Mouse (Mus musculus) stomach, embryonic 16.5 days (tissue): ENCODE results near the gene Arhgap24. TPM values are rescaled to one million over a fixed set of nuclear protein-coding genes. Genes with fewer than 3 reads are reported as not detected.
"Not testable (repeated sequence)": the region's sequence is repeated elsewhere in the genome, so short reads cannot be mapped to it uniquely, and the experiment has no call there.

ENCODE experiments used
- ATAC-seq: fragments of 200-750 bp; cut with Nextera tagmentation; 2 replicates; pipeline ENCODE4 v1.8.0; 2017; ENCODE audit warnings: moderate number of reproducible peaks, moderate TSS enrichment; ENCODE audit not compliant: insufficient read depth, low FRiP score
- H3K27ac ChIP-seq: fragments of 300-500 bp; sonication (generic); 2 replicates; pipeline ENCODE4 v1.5.1; 2014; ENCODE audit warnings: low read length
- H3K27me3 ChIP-seq: fragments of 300-500 bp; sonication (generic); 2 replicates; pipeline ENCODE4 v1.6.1; 2014; ENCODE audit warnings: low read length, control low read depth, mixed read lengths; ENCODE audit not compliant: control insufficient read depth, insufficient read depth
- H3K36me3 ChIP-seq: fragments of 300-500 bp; sonication (generic); 2 replicates; pipeline ENCODE4 v1.6.1; 2014; ENCODE audit warnings: low read length; ENCODE audit not compliant: control insufficient read depth, insufficient read depth
- H3K4me1 ChIP-seq: fragments of 300-500 bp; sonication (generic); 2 replicates; pipeline ENCODE4 v1.6.1; 2014; ENCODE audit warnings: low read length, control low read depth, mixed read lengths; ENCODE audit not compliant: control insufficient read depth, insufficient read depth
- H3K4me2 ChIP-seq: fragments of 300-500 bp; sonication (generic); 2 replicates; pipeline ENCODE4 v1.6.1; 2014; ENCODE audit warnings: low read depth, low read length, mixed read lengths
- H3K4me3 ChIP-seq: fragments of 300-500 bp; sonication (generic); replicated peaks from 2 replicates; pipeline ENCODE4 v1.5.1; 2014; ENCODE audit warnings: mild to moderate bottlenecking, low read length
- H3K9ac ChIP-seq: fragments of 300-500 bp; sonication (generic); 2 replicates; pipeline ENCODE4 v1.6.1; 2014; ENCODE audit warnings: low read length
- H3K9me3 ChIP-seq: fragments of 300-500 bp; sonication (generic); replicated peaks from 2 replicates; pipeline ENCODE4 v1.6.1; 2016; ENCODE audit warnings: low read length, control low read depth; ENCODE audit not compliant: control insufficient read depth
- WGBS: fragments of 180-500 bp; shearing (Covaris S2); extraction: QIAGEN DNeasy Blood & Tissue Kit; methylation state at CpG from one replicate; pipeline ENCODE4 v1.1.7; 2014; 5-methylcytosine and 5-hydroxymethylcytosine counted together
- polyA plus RNA-seq: library from polyadenylated mRNA; unstranded; fragments of >200 nt; fragmentation: Nextera tagmentation; extraction: Ambion mirVana; gene quantifications from 2 replicates; pipeline ENCODE4 v1.2.1, GENCODE M21; 2015

Arhgap24 gene
- polyA plus RNA-seq, 1 experiment from 2014 or later: 29.6 TPM

DNA sequence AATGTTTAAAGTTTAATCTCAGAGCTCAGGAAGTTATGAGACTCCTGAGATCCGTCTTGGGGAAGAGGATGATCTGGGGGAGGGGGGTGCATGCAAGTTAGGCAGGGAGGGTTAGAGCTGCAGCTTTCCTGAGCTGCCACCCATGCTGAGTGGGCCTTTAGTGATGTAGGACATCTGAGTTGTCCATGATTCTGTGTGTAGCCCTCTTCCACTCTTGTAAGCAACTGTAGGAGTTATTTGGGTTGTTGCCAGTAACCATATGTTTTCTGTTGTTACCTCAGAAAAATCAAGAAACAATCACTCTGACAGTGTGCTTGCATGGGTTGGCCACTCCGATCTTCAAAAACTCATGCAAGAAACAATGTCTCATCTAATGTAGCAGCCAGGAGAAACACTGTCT, 370.6 kb downstream of the Arhgap24 start:
- H3K27me3 ChIP-seq: no peaks in the 10 kb centered on the region
- 61% methylated on average over 2 of the region's 2 CpGs for WGBS
- no peak overlapping the region for H3K4me2 ChIP-seq
- H3K4me1 ChIP-seq: peaks cover 11% of the 10 kb centered on the region; the same call in 1 of the 2 replicates
- no peak overlapping the region for H3K27ac ChIP-seq
- no peak for ATAC-seq
- H3K36me3 ChIP-seq: no peaks in the 10 kb centered on the region
- H3K4me3 ChIP-seq: no peak overlapping the region
- H3K9ac ChIP-seq: no peak overlapping the region
- no peaks in the 10 kb centered on the region for H3K9me3 ChIP-seq

DNA sequence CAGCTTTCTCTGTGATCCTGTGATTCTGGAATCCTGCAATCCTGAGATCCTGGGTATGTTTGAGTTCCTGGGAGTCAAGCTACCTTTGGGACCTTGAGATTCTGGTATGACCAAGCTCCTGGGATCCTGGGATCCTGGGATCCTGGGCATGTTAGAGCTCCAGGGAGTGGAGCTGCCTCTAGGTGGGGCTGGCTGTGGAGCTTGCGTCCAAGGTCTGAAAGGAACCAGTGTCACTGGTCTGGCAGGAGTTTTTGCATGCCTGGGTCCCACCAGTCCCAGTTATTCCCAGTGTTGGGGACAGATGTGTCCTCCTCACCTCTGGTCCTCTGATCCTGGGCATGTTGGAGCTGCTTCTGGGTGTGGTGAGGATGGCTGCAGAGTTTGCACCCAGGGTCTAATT, 372.6 kb downstream of the Arhgap24 start:
- Histone ChIP-seq H3K36me3 (no peaks in the 10 kb centered on the region), H3K4me2 (no peak overlapping the region), H3K27ac (no peak overlapping the region), H3K4me3 (no peak overlapping the region), H3K9me3 (no peaks in the 10 kb centered on the region), H3K4me1 (peaks cover 2% of the 10 kb centered on the region; the same call in 1 of the 2 replicates), H3K27me3 (no peaks in the 10 kb centered on the region), H3K9ac (no peak overlapping the region)
- WGBS: 72% methylated on average over 1 of the region's 1 CpGs
- no peak for ATAC-seq

GRCm38 (mm10) chr5:102855805-102856204, 374.6 kb downstream of the Arhgap24 start:
- no peaks in the 10 kb centered on the region for H3K36me3 ChIP-seq
- no peak for ATAC-seq

DNA sequence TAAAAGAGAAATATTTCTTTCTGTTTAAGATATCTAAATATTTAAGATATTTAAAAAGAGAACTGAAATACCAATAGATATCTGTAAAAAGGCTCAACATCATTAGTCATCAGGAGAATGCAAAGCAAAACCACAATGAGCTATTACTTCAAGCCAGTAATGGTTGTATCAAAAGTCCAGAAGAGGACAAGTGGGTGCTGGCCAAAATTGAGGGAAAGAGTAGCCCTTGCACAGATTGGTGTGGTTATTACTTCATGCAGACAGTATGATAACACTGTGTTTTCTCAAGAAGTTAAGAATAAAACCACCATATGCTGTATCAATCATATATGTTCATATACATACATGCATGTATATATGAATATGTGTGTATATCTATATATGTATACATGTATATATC, 376.9 kb downstream of the Arhgap24 start:
- H3K4me3 ChIP-seq: no peak overlapping the region
- H3K9me3 ChIP-seq: no peaks in the 10 kb centered on the region
- H3K27me3 ChIP-seq: no peaks in the 10 kb centered on the region
- peaks cover 2% of the 10 kb centered on the region; the same call in 1 of the 2 replicates for H3K4me1 ChIP-seq
- ATAC-seq: no peak
- no peak overlapping the region for H3K4me2 ChIP-seq
- no peak overlapping the region for H3K27ac ChIP-seq
- H3K36me3 ChIP-seq: no peaks in the 10 kb centered on the region
- H3K9ac ChIP-seq: no peak overlapping the region

More at GRCm38 (mm10) chr5:102855805-102856204, 374.6 kb downstream of the Arhgap24 start:
- H3K4me3 ChIP-seq: no peak overlapping the region
- H3K4me1 ChIP-seq: peaks cover 2% of the 10 kb centered on the region; the same call in 1 of the 2 replicates
- WGBS: 42% methylated on average over 10 of the region's 10 CpGs
- H3K27me3 ChIP-seq: no peaks in the 10 kb centered on the region
- no peaks in the 10 kb centered on the region for H3K9me3 ChIP-seq
- peak overlapping the region; percentile 31; the same call in 1 of the 2 replicates for H3K4me2 ChIP-seq
- 0 out of 2 replicates have a peak overlapping the region, but pooled peaks have one; percentile 1 for H3K27ac ChIP-seq
- no peak overlapping the region for H3K9ac ChIP-seq

DNA sequence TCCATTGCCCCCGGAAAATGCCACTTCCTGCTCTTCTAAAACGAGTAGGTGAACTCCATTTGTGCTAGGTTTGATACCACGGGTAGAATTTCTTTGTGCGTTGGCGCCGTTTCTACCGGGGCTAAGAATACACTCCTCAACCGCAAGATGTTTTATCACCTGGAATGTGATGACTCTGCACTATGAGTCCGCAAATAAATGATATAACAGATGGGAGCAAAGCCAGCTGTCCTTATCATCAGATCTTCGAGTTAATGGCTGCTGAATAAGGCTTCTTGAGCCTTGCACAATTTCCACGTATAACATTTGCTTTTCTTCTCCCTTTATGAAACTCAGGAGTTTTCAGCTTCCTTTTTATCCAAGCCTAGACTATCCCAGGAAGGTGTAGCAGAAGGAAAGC, 378.6 kb downstream of the Arhgap24 start:
- Histone ChIP-seq H3K9ac (no peak overlapping the region), H3K4me3 (no peak overlapping the region), H3K36me3 (no peaks in the 10 kb centered on the region), H3K9me3 (no peaks in the 10 kb centered on the region), H3K27ac (no peak overlapping the region), H3K4me2 (no peak overlapping the region), H3K4me1 (peaks cover 2% of the 10 kb centered on the region; the same call in 1 of the 2 replicates), H3K27me3 (no peaks in the 10 kb centered on the region)
- no peak for ATAC-seq
- 72% methylated on average over 11 of the region's 11 CpGs for WGBS

DNA sequence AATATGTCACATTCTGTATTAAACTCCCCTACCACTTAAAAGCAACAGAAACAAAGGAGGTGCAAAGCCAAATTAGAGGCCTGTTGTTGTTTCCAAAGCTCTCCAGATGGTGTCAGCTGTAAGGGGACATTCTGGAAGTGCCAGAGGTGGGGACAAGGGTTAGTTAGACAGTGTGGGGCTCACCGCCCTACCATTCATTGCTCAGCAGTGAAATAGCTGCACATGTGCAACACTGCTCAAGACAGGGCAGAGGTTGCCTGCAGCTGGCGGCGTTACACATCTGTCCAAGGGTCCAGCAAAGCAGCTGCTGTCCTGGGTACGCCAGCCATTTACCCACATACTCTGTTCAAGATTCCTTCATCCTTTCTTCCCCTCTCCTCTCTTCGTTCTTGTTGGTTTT, 387.0 kb downstream of the Arhgap24 start:
- 0 out of 2 replicates have a peak, but pooled peaks cover 3% of the 10 kb centered on the region for H3K4me1 ChIP-seq
- 53% methylated on average over 5 of the region's 5 CpGs for WGBS
- H3K4me2 ChIP-seq: no peak overlapping the region
- no peaks in the 10 kb centered on the region for H3K36me3 ChIP-seq
- no peak overlapping the region for H3K27ac ChIP-seq
- no peak overlapping the region for H3K4me3 ChIP-seq
- no peak overlapping the region for H3K9ac ChIP-seq
- ATAC-seq: no peak
- H3K9me3 ChIP-seq: no peaks in the 10 kb centered on the region
- H3K27me3 ChIP-seq: no peaks in the 10 kb centered on the region

DNA sequence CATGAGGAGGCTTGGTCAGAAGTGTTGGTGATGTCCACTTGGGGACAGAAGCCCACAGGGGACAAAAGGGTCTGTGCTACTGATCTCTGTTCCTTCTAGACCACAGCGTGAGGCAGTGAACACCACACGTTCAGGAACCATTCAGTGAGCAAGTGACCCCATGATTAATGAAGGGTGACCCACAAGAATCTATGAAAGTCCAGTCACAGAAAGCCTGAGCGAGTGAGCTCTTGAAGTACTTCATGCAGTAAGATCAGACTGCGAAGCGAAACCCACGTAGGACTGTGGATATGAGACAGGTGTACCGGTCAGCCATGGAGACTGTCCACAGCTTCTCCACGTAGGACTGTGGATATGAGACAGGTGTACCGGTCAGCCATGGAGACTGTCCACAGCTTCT, 391.8 kb downstream of the Arhgap24 start:
- not testable (repeated sequence) for H3K4me2 ChIP-seq, H3K36me3 ChIP-seq, H3K27me3 ChIP-seq, H3K4me1 ChIP-seq, H3K9me3 ChIP-seq, H3K4me3 ChIP-seq, ATAC-seq, H3K9ac ChIP-seq, H3K27ac ChIP-seq
- 91% methylated on average over 9 of the region's 9 CpGs for WGBS

- H3K4me3 ChIP-seq: no peak overlapping the region
- H3K4me2 ChIP-seq: no peak overlapping the region
- 38% methylated on average over 11 of the region's 11 CpGs for WGBS
- no peaks in the 10 kb centered on the region for H3K4me1 ChIP-seq
- no peaks in the 10 kb centered on the region for H3K36me3 ChIP-seq
- H3K27ac ChIP-seq: no peak overlapping the region
- no peak overlapping the region for H3K9ac ChIP-seq
- H3K9me3 ChIP-seq: no peaks in the 10 kb centered on the region
- ATAC-seq: 0 out of 2 replicates have a peak, but pooled peaks have one; percentile 50
- H3K27me3 ChIP-seq: no peaks in the 10 kb centered on the region
Measured at GRCm38 (mm10) chr5:102874605-102875298, 393.6 kb downstream of the Arhgap24 start.

DNA sequence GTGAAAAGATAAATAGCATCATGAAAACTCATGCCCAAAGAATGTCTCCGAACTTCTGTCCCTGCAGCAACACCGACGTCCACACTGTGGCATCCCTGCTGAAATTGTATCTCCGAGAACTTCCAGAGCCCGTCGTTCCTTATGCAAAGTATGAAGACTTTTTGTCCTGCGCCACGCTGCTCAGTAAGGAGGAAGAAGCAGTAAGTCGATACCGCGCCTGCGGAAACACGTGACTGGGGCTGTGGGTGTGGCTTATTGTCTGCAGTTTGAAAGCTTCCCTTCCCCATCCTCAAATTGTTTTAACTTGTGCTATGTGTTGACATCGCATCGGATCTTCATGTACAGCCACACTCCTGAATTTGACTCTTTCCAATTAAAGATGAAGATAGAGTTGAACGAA, 394.4 kb downstream of the Arhgap24 start:
- Histone ChIP-seq H3K36me3 (no peaks in the 10 kb centered on the region), H3K9ac (no peak overlapping the region), H3K27ac (no peak overlapping the region), H3K27me3 (no peaks in the 10 kb centered on the region), H3K4me3 (no peak overlapping the region), H3K4me2 (no peak overlapping the region), H3K4me1 (no peaks in the 10 kb centered on the region), H3K9me3 (no peaks in the 10 kb centered on the region)
- no peak for ATAC-seq
- WGBS: 74% methylated on average over 16 of the region's 16 CpGs
